Mouse (Mus musculus): Measurements from ENCODE around the gene Cox7a1. TPM values are rescaled to one million over a fixed set of nuclear protein-coding genes. Genes with fewer than 3 reads are reported as not detected.
A peak's percentile ranks its signal among the peaks of the same experiment; 100 is the strongest.

The Cox7a1 gene
- 516 and 816 TPM in 2 replicates for total RNA-seq (2014; rRNA removed; ENCODE audit: low replicate concordance)
- polyA plus RNA-seq (2015; fragmentation: Nextera tagmentation; extraction: Ambion mirVana): 1,339 and 1,426 TPM in 2 replicates

DNA sequence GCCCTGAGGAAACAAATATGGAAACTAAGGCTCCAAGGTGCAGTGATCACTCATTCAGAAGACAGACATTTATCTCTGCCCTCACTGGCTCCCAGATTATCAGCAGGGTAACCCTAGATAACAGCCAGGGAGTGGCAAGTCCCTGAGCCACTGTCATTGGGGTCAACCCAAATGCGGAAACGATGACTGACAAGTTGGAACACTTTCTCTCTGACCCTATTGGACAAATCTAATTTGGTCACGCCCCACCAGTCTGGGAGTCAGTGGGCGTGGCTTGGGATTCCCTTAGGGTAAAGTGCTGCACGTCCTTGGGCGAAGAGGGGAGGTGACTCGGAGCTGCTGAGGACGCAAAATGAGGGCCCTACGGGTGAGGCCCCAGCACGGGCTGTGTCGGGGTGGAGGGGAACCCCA, at the start of gene Cox7a1:
Gene Cox7a1, plus strand, starts transcription at position 266 of the 411 bp plus-strand sequence.
- H3K36me3 ChIP-seq (replicated peaks; ENCODE audit: control insufficient read depth, insufficient read depth, low read length): peaks cover 29% of the 10 kb centered on the region
- H3K27me3 ChIP-seq (ENCODE audit: control insufficient read depth, insufficient read depth, low read length): no peaks in the 10 kb centered on the region
- ATAC-seq (ENCODE audit: insufficient read depth, low read depth): peak; percentile 93
- H3K27ac ChIP-seq (ENCODE audit: low read depth): peak within 1 kb of the TSS; percentile 73
- peak within 1 kb of the TSS; percentile 62 for H3K4me3 ChIP-seq (ENCODE audit: low read depth, low read length)
- peak within 1 kb of the TSS; percentile 76 for H3K4me2 ChIP-seq (ENCODE audit: low read depth, low read length)
- DNase-seq (ENCODE audit: low spot score): peak; percentile 95
- WGBS: 2% methylated on average over 11 of the region's 11 CpGs
- peak within 1 kb of the TSS; percentile 69 for H3K9ac ChIP-seq (replicated peaks; ENCODE audit: low read depth, low read length)
- H3K4me1 ChIP-seq (ENCODE audit: control insufficient read depth, insufficient read depth): 0 out of 2 replicates have a peak, but pooled peaks cover 6% of the 10 kb centered on the region
- no peaks in the 10 kb centered on the region for H3K9me3 ChIP-seq (replicated peaks; ENCODE audit: control insufficient read depth, low read length)
- TF ChIP-seq EP300 (IDR thresholded peaks at IDR 0.05; ENCODE audit: low read depth): no peak
- TF ChIP-seq CTCF (IDR thresholded peaks at IDR 0.05; ENCODE audit: low read depth): no peak

DNA sequence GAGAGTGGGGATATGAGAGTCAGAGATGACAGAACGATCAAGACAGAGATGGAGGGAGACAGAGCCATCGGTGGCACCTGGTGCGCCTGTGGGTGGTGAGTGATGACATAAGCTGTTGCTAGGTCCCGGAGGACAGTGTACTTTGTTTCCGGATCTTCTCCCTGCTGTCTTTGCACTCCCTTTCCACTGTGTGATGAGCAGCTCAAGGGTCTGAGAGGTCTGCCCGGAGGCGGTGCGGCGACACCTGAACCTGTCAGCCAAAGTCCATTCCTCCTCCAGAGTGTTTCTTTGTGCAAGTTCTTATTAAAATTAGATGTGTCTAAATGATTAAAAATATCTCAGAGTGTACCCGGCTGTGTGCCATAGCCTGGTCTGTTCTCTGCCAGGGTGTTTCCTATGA, 47.1 kb upstream of the Cox7a1 start:
- Histone ChIP-seq H3K36me3 (replicated peaks; ENCODE audit: control insufficient read depth, insufficient read depth, low read length) (peaks cover 47% of the 10 kb centered on the region), H3K9me3 (replicated peaks; ENCODE audit: control insufficient read depth, low read length) (no peaks in the 10 kb centered on the region; the same call in 1 of the 2 replicates)
- TF ChIP-seq EP300 (IDR thresholded peaks at IDR 0.05; ENCODE audit: low read depth) (no peak), CTCF (IDR thresholded peaks at IDR 0.05; ENCODE audit: low read depth) (no peak)

GRCm38 (mm10) chr7:30143170-30143554, 40.8 kb upstream of the Cox7a1 start:
- H3K4me1 ChIP-seq (ENCODE audit: control insufficient read depth, insufficient read depth): no peaks in the 10 kb centered on the region
- no peak for DNase-seq (ENCODE audit: low spot score)
- WGBS: 12% methylated on average over 8 of the region's 8 CpGs
- TF ChIP-seq EP300 (IDR thresholded peaks at IDR 0.05; ENCODE audit: low read depth) (no peak), CTCF (IDR thresholded peaks at IDR 0.05; ENCODE audit: low read depth) (no peak)
- no peaks in the 10 kb centered on the region for H3K27me3 ChIP-seq (ENCODE audit: control insufficient read depth, insufficient read depth, low read length)
- H3K4me2 ChIP-seq (ENCODE audit: low read depth, low read length): peak overlapping the region; percentile 76
- H3K9ac ChIP-seq (replicated peaks; ENCODE audit: low read depth, low read length): peak overlapping the region; percentile 64
- H3K27ac ChIP-seq (ENCODE audit: low read depth): 0 out of 2 replicates have a peak overlapping the region, but pooled peaks have one; percentile 64
- H3K4me3 ChIP-seq (ENCODE audit: low read depth, low read length): peak overlapping the region; percentile 66
- no peaks in the 10 kb centered on the region; the same call in 1 of the 2 replicates for H3K36me3 ChIP-seq (replicated peaks; ENCODE audit: control insufficient read depth, insufficient read depth, low read length)
- H3K9me3 ChIP-seq (replicated peaks; ENCODE audit: control insufficient read depth, low read length): peaks cover 6% of the 10 kb centered on the region
- ATAC-seq (ENCODE audit: insufficient read depth, low read depth): no peak

More for the DNA sequence above, 47.1 kb upstream of the Cox7a1 start:
- Histone ChIP-seq H3K9ac (replicated peaks; ENCODE audit: low read depth, low read length) (no peak overlapping the region), H3K27ac (ENCODE audit: low read depth) (no peak overlapping the region), H3K27me3 (ENCODE audit: control insufficient read depth, insufficient read depth, low read length) (no peaks in the 10 kb centered on the region), H3K4me2 (ENCODE audit: low read depth, low read length) (no peak overlapping the region), H3K4me1 (ENCODE audit: control insufficient read depth, insufficient read depth) (no peaks in the 10 kb centered on the region), H3K4me3 (ENCODE audit: low read depth, low read length) (no peak overlapping the region)
- DNase-seq (ENCODE audit: low spot score) (no peak), ATAC-seq (ENCODE audit: insufficient read depth, low read depth) (no peak)
- WGBS: 85% methylated on average over 10 of the region's 10 CpGs

DNA sequence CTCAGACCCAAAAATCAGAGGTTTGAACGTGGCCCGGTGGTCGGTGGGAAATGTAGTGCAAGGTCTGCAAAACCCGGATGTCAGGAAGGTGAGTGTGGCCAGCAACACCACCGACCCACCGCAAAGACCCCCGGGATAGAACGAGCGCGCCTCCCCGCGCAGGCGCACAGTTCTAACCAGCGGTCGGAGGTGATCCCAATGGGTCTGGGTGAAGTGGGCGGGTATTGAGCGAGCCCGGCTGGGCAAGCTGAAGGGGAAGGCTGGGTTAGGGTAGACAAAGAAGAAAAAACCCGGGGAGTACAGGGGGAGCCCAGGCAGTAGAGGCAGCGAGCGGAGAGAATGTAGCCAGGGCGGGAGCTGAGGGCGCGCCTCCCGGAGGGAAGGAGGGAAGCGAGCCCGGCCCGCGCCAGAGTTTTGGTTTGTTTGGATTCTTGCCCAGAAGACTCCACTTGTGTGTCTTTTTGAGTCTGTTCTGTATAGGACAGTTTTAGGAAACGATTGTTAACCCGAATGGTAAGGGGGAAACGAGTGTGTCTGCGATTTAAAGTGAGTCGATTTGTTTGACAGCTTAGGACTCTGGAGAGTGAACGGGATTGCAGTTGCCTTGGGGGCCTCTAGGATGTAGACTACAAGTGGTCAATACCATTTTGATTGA, 40.3 kb upstream of the Cox7a1 start:
- ATAC-seq (ENCODE audit: insufficient read depth, low read depth) (peak; percentile 93), DNase-seq (ENCODE audit: low spot score) (peak; percentile 87)
- no peak for TF ChIP-seq CTCF (IDR thresholded peaks at IDR 0.05; ENCODE audit: low read depth)
- TF ChIP-seq EP300 (IDR thresholded peaks at IDR 0.05; ENCODE audit: low read depth): no peak
- H3K4me3 ChIP-seq (ENCODE audit: low read depth, low read length): peak overlapping the region; percentile 66
- H3K36me3 ChIP-seq (replicated peaks; ENCODE audit: control insufficient read depth, insufficient read depth, low read length): no peaks in the 10 kb centered on the region; the same call in 1 of the 2 replicates
- H3K27me3 ChIP-seq (ENCODE audit: control insufficient read depth, insufficient read depth, low read length): no peaks in the 10 kb centered on the region
- H3K4me2 ChIP-seq (ENCODE audit: low read depth, low read length): peak overlapping the region; percentile 76
- H3K9ac ChIP-seq (replicated peaks; ENCODE audit: low read depth, low read length): peak overlapping the region; percentile 64
- no peaks in the 10 kb centered on the region for H3K4me1 ChIP-seq (ENCODE audit: control insufficient read depth, insufficient read depth)
- peaks cover 11% of the 10 kb centered on the region for H3K9me3 ChIP-seq (replicated peaks; ENCODE audit: control insufficient read depth, low read length)
- under 1% methylated on average over 35 of the region's 35 CpGs for WGBS
- H3K27ac ChIP-seq (ENCODE audit: low read depth): peak overlapping the region; percentile 64

DNA sequence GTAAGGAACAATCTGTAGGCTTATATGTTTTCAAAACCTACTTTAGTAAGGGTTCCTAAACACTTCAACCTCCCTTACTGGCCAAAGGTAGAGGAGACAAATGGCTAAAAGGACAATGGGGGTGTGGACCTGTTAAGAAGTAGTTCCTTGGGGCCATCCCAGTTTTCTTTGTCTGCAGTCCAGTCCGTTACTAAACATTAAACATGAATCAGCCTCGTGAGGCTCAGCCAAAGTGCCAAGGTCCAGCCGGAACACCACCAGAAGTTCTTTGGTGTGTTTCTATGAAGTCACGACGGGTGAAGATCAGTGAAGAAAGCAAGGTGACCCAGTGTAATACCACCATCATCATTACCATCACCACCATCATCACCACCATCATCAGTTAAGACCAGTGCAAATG, 36.9 kb upstream of the Cox7a1 start:
- no peaks in the 10 kb centered on the region for H3K27me3 ChIP-seq (ENCODE audit: control insufficient read depth, insufficient read depth, low read length)
- H3K27ac ChIP-seq (ENCODE audit: low read depth): no peak overlapping the region
- ATAC-seq (ENCODE audit: insufficient read depth, low read depth) (no peak), DNase-seq (ENCODE audit: low spot score) (no peak)
- no peak overlapping the region for H3K4me3 ChIP-seq (ENCODE audit: low read depth, low read length)
- H3K36me3 ChIP-seq (replicated peaks; ENCODE audit: control insufficient read depth, insufficient read depth, low read length): peaks cover 14% of the 10 kb centered on the region
- no peaks in the 10 kb centered on the region for H3K4me1 ChIP-seq (ENCODE audit: control insufficient read depth, insufficient read depth)
- no peak overlapping the region for H3K4me2 ChIP-seq (ENCODE audit: low read depth, low read length)
- H3K9me3 ChIP-seq (replicated peaks; ENCODE audit: control insufficient read depth, low read length): peaks cover 39% of the 10 kb centered on the region
- TF ChIP-seq EP300 (IDR thresholded peaks at IDR 0.05; ENCODE audit: low read depth): no peak
- no peak for TF ChIP-seq CTCF (IDR thresholded peaks at IDR 0.05; ENCODE audit: low read depth)
- 92% methylated on average over 5 of the region's 5 CpGs for WGBS
- H3K9ac ChIP-seq (replicated peaks; ENCODE audit: low read depth, low read length): no peak overlapping the region
